Mouse (Mus musculus) urinary bladder, postnatal 36 days (tissue): ENCODE measurements around the gene Trim16.

Source experiments
- DNase-seq, 2 experiments: peaks; one replicate each; pipeline ENCODE4 v3.0.0; 2022; ENCODE audit warnings: low spot score in 2 of 2, mixed read lengths in 1 of 2

The Trim16 gene

DNA sequence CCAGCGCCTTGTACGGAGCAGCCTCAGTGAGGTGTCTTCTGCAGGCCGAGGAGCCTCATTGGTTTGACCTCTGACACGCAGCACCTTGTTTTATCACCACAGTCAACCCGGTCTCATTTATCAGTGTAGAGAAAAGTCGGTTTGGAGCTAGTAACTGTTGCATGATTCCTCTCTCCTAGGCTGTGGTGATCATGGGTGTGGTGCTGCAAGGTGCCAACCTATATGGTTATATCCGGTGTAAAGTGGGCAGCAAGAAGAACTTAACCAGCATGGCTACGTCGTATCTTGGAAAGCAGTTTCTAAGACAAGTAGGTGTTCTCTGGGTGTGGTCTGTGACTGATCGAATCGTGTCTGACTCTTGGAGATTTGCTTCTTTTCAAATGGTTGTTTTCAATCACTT, 71.7 kb downstream of the Trim16 start:
- DNase-seq = no peak
